Mouse (Mus musculus): Measurements from ENCODE around the gene Vps52.
A peak's percentile ranks its signal among the peaks of the same experiment; 100 is the strongest.

Gene Vps52

DNA sequence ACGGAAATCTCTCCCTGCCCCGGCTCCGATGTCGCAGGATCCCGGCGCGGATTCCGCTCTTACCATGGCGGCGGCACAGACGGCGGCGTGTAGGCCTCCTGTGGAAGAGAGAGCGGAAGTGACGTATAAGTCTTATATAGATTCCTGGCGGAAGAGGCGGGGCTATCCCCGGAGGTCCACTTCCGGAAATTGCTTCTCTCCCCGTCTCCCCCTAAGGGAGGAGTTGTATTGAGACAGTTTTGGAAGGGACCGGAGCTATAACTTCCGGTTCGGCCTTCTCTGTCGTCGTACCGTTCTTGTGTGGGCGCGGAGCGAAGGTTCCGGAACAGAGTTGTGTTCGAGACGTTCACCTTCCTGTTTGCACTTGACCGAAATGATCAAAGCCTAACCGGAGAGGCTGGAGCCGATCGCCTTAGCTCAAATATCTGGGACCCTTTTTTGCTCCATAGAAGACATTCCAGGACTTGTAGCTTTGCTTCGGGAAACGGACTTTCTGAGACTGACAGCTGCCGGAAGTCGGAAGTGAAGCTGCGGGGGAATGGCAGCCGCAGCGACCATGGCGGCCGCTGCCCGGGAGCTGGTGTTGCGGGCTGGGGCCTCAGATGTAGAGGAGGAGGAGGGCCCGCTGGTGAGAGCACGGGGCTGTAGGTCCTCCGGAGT lies at the start of gene Vps52, which contains the start of gene Rps18:
TSS of gene Vps52 (plus strand) at position 258 of the 660 bp plus-strand sequence.
TSS of gene Rps18 (minus strand) at position 447 of the 660 bp plus-strand sequence.
- peak; percentile 95 for DNase-seq

DNA sequence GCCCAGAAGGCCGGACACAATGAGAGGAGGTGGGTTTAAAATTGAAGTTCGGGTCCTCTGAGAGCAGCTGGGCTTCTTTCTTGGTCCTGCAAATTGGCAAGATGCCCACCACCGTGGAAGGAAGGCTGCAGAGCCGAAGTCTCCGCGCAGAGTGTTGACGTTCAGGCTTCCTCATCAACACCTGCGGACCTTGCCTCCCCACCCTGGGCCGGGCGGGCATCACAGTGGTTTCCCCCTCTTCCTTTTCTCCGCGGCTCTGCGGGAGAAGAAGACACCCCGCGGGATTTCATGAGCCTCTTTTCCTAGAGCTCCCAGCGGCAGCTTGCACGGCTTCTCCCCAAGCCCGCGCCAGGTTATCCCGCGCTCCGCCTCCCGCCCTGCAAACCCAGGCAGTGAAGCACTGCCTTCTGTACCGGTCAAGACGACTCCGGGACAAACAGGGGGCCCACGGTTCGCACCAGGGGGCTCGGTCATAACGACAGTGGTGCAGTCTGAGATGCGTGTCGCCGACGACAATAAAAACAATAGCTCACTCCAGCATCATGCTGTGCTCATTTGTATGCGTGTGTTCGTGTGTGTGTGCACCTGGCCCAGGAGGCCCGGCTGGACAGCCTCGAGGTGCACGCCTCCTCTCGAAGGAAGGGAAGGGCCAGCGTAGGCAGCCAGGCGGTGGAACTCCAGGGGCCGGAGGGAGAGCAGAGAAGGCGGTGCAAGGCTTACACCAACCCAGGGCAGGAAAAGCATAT lies 47.1 kb upstream of the Vps52 start:
- peak; percentile 65 for DNase-seq

GRCm38 (mm10) chr17:33909077-33909868 lies 46.3 kb upstream of the Vps52 start, which contains the start of gene Daxx:
TSS of gene Daxx (plus strand) at chr17:33909414.
- peak; percentile 99 for DNase-seq

DNA sequence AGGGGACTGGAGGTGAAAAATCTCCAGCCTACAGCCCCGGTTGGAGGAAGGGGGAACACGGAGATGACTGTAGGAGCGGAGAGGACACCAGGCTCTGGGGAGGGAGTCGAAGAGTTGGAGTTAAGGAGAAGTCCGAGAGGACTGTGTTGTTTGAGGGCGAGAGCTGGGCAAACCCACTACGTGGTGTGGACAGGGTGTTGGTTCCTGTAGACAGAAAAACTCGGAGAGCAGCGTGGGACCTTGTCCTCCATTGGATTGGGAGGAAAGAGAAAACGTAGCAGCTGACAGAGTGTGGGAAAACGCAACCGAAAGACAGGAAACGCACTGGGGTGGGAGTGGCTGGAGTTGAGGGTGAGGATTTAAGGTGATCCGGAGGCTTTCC lies 45.8 kb upstream of the Vps52 start:
- DNase-seq: peak; percentile 52

- no peak for DNase-seq
Measured at GRCm38 (mm10) chr17:33910346-33911051, 45.1 kb upstream of the Vps52 start.

DNA sequence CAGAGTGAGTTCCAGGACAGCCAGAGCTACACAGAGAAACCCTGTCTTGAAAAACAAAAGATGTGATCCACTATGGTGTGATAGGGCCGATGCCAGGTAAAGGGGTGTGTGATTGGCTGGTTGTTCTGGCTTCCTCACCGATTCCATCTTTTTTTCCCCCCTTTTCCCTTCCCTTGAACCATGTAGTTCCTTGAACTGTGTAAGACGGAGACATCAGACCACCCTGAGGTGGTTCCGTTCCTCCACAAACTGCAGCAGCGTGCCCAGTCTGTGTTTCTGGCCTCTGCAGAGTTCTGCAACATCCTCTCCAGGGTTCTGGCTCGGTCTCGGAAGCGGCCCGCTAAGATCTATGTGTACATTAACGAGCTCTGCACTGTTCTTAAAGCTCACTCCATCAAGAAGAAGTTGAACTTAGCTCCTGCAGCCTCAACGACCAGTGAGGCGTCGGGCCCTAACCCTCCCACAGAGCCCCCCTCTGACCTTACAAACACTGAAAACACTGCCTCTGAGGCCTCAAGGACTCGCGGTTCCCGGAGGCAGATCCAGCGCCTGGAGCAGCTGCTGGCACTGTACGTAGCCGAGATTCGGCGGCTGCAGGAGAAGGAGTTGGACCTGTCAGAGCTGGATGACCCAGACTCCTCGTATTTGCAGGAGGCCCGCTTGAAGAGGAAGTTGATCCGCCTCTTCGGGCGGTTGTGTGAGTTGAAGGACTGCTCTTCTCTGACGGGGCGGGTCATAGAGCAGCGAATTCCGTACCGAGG lies 44.4 kb upstream of the Vps52 start:
- DNase-seq: no peak

- DNase-seq: no peak
Measured at GRCm38 (mm10) chr17:33911813-33912414, 43.7 kb upstream of the Vps52 start.

DNA sequence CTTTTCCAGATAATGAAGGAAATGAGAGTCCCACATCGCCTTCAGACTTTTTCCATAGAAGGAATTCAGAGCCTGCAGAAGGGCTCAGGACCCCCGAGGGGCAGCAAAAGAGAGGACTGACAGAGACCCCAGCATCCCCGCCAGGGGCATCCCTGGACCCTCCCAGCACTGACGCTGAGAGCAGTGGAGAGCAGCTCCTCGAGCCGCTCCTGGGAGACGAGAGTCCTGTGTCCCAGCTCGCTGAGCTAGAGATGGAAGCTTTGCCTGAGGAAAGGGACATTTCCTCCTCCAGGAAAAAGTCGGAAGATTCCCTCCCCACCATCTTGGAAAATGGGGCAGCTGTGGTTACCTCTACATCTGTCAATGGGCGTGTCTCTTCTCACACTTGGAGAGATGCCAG lies 42.3 kb upstream of the Vps52 start:
- DNase-seq: no peak

DNA sequence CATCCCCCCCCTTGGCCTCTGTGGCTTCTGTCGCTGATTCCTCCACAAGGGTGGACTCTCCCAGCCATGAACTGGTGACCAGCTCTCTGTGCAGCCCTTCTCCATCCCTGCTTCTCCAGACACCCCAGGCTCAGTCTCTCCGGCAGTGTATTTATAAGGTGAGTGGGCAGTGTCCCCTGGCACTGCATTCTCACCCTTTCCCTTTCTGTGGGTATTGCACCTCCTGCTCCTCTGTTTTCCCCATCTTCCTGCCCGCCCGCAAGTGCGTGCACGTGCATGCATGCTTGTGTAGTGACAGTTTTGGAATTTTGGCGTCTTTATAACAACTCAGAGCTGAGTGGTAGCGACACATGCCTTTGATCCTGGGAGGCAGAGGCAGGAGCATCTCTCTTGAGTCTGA lies 41.7 kb upstream of the Vps52 start:
- DNase-seq: no peak

DNA sequence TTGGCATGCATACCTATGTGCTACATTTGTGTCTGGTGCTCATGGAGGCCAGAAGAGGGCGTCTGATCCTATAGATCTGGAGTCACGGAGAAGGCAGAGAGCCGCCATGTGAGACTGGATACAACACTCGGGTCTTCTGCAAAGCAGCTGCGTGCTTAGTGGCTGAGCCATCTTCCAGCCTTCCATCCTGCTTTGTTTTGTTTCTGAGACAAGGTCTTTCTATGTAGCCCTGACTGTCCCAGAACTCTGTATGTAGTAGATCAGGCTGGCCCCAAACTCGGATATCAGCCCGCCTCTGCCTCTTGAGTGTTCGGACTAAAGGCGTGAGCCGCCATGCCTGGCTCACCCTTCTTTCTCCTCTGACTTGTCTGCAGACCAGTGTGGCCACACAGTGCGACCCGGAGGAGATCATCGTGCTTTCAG lies 40.6 kb upstream of the Vps52 start:
- no peak for DNase-seq

- DNase-seq: peak; percentile 96
Measured at GRCm38 (mm10) chr17:33915671-33916250, 39.9 kb upstream of the Vps52 start, which contains the start of the genes Tapbp and Zbtb22. TSS of gene Tapbp (plus strand) at chr17:33915899. TSS of gene Zbtb22 (plus strand) at chr17:33915904.

DNA sequence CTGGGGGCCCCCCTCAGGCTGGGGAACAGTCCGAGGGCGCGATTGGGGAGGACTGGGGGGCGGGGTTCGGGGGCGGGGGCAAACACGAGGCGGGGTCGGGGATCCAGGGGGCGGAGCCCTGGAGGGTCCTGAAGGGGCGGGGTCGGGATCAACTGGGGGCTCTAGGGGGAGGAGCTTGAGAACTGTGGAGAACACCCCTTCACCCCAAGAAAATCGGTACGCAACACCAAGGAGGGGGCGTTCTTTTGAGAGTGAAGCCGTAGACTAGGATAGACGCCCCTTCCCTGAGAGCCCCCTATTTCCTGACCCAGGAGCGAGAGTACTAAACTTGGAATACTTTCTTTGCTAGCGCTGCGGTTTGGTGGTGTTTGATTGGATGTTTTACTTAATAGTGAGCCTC lies 39.3 kb upstream of the Vps52 start:
- DNase-seq: no peak

DNA sequence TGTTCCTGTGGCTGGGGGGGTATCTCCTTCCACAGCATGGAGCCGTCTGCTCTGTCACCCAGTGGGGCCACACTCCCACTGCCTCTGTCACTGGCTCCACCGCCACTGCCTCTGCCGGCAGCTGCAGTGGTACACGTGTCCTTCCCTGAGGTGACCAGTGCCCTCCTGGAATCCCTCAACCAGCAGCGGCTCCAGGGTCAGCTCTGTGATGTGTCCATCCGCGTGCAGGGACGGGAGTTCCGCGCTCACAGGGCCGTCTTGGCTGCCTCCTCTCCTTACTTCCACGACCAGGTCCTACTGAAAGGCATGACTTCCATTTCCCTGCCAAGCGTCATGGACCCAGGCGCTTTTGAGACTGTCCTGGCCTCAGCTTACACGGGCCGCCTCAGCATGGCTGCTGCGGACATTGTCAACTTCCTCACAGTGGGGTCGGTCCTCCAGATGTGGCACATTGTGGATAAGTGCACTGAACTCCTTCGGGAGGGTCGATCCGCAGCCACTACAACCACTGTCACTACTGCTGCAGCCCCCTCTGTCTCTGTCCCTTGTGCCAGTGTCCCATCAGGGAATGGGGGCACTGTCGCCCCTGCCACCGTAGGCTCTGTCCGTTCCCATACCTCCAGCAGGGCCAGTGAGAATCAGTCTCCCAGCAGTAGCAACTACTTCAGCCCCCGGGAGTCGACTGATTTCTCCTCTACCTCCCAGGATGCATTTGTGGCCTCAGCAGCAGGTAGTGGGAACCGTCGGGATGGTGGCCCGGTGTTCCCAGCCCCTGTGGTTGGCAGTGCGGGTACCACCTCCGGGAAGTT lies 38.6 kb upstream of the Vps52 start:
- DNase-seq: no peak

DNA sequence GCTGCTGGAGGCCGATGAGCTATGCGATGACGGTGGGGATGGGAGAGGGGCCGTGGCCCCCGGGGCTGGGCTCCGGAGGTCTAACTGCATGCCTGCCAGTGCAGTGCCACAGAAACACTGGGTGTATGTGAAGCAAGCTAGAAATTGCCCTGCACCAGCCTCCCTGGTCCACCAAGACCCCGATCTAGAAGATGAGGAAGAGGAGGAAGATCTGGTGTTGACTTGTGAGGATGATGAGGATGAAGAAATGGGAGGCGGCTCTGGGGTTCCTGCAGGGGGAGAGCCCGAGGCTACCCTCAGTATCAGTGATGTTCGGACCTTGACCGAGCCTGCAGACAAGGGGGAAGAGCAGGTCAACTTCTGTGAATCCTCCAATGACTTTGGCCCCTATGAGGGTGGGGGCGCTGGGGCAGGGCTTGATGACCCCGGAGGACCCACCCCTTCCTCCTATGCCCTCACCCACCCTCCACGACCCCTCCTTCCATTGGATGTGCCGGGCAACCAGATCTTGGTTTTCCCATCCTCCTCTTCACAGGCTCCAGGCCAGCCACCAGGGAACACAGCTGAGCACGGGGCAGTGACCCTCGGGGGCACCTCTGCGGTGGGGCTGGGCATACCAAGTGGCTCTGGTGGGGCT lies 37.8 kb upstream of the Vps52 start:
- DNase-seq: no peak

DNA sequence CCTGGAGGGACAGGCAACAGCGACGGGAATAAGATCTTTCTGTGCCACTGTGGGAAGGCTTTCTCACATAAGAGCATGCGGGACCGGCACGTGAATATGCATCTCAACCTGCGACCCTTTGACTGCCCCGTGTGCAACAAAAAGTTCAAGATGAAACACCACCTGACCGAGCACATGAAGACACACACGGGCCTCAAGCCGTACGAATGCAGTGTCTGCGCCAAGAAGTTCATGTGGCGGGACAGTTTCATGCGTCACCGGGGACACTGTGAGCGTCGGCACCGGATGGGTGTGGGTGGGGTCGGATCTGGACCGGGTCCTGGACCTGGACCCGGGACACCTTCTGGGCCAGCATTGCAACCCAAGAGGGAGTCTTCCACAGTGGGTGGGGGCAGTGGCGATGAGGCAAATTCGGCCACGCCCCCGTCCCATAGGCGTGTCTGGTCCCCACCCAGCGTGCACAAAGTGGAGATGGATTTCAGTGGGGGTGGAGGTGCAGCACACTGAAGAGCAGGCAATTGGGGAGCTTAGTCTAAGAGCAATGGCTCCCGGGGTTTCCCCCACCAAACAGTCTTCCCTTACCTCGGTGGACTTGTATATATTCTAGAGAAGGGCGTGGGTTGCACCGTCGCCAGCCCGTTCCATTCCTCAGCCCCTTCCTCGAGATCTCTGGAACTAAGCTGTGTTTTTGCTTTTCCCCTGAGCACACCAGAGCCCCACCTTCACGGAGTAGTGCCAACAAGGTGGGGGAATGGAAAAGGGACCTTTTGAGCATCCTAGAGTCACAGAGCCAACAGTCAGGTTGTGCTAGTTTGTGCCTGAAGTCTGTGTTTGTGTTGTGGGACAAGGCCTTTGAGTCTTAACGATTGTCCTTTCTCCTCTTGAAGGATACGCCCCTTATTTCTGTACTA lies 37.1 kb upstream of the Vps52 start:
- no peak for DNase-seq

GRCm38 (mm10) chr17:33919351-33920281 lies 36.0 kb upstream of the Vps52 start:
- peak; percentile 82 for DNase-seq
